Mouse (Mus musculus) heart, postnatal 25 days (tissue): ENCODE measurements around the gene Crb3. TPM values are rescaled to one million over a fixed set of nuclear protein-coding genes. Genes with fewer than 3 reads are reported as not detected.

Experiments used
- DNase-seq: peaks from one replicate; pipeline ENCODE4 v3.0.0; 2022; ENCODE audit warnings: low spot score
- intact Hi-C: fragments of 180-260 bp; cut with DNase I; formaldehyde crosslinking; loops from one replicate; pipeline ENCODE4 v1.15.1; 2025
- total RNA-seq, 2 experiments: library from RNA; stranded (reverse); gene quantifications; 2 replicates each; pipeline ENCODE4 v1.2.3; 2021

Gene Crb3
- total RNA-seq, 2 experiments from 2014 or later = 0.78 TPM; not detected in 1

GRCm38 (mm10) chr17:57099629-57100325 lies 40.9 kb downstream of the Crb3 start:
- DNase-seq = no peak
- intact Hi-C loops = loop anchor here (5.0 kb wide), 2 partner anchors 102 to 178 kb away; partner anchors contain the start of genes Alkbh7 and Vav1

- no peak for DNase-seq
- intact Hi-C loops = no loop called here
These were observed 43.4 kb downstream of the Crb3 start for GRCm38 (mm10) chr17:57102276-57102675.

- no peak for DNase-seq
These were observed 45.6 kb downstream of the Crb3 start for GRCm38 (mm10) chr17:57104496-57104895.

GRCm38 (mm10) chr17:57105181-57106034 lies 46.5 kb downstream of the Crb3 start, which contains the start of gene Tnfsf9:
TSS of gene Tnfsf9 (plus strand) at chr17:57105325.
- intact Hi-C loops = no loop called here

More at GRCm38 (mm10) chr17:57104496-57104895, 45.6 kb downstream of the Crb3 start:
- intact Hi-C loops = no loop called here

GRCm38 (mm10) chr17:57106035-57106368 lies 47.1 kb downstream of the Crb3 start:
- DNase-seq = no peak
- intact Hi-C loops = no loop called here

More at GRCm38 (mm10) chr17:57105181-57106034, 46.5 kb downstream of the Crb3 start, which contains the start of gene Tnfsf9:
- DNase-seq = no peak

- intact Hi-C loops = no loop called here
- DNase-seq = no peak
These were observed 48.2 kb downstream of the Crb3 start for GRCm38 (mm10) chr17:57107064-57107463.

- intact Hi-C loops = no loop called here
These were observed 49.2 kb downstream of the Crb3 start for GRCm38 (mm10) chr17:57108040-57108665.

GRCm38 (mm10) chr17:57108666-57109171 lies 49.8 kb downstream of the Crb3 start:
- no peak for DNase-seq
- intact Hi-C loops = no loop called here

More at GRCm38 (mm10) chr17:57108040-57108665, 49.2 kb downstream of the Crb3 start:
- no peak for DNase-seq

- intact Hi-C loops = no loop called here
- no peak for DNase-seq
These were observed 51.1 kb downstream of the Crb3 start for GRCm38 (mm10) chr17:57110005-57110404.

- intact Hi-C loops = no loop called here
- no peak for DNase-seq
These were observed 54.0 kb downstream of the Crb3 start for GRCm38 (mm10) chr17:57112768-57113474.

Other genes with a start within 250 kb of the Crb3 start
- gene Rfx2, start 228.1 kb upstream of the Crb3 start, total RNA-seq = 1 to 10 TPM; 3.2 to 4.6 TPM
- gene Acsbg2, start 184.7 kb upstream of the Crb3 start, total RNA-seq = not detected
- not detected for gene 1700061G19Rik, start 183.6 kb upstream of the Crb3 start, total RNA-seq
- 10 to 100 TPM; 21.6 to 21.8 TPM for gene Mllt1, start 123.7 kb upstream of the Crb3 start, total RNA-seq
- gene Acer1, start 77.0 kb upstream of the Crb3 start, total RNA-seq = not detected
- gene Clpp, start 68.8 kb upstream of the Crb3 start, total RNA-seq = 10 to 100 TPM; 73.4 TPM
- 10 to 100 TPM; 65.4 to 77.8 TPM for gene Alkbh7, start 61.8 kb upstream of the Crb3 start, total RNA-seq
- gene Pspn, start 59.1 kb upstream of the Crb3 start, total RNA-seq = not detected
- gene Gtf2f1, start 47.8 kb upstream of the Crb3 start, total RNA-seq = 10 to 100 TPM; 20.4 to 22.7 TPM
- not detected for gene Gm17949, start 47.6 kb upstream of the Crb3 start, total RNA-seq
- gene Khsrp, start 27.6 kb upstream of the Crb3 start, total RNA-seq = 10 to 100 TPM; 44.8 to 44.9 TPM
- not detected for gene Slc25a41, start 17.5 kb upstream of the Crb3 start, total RNA-seq
- gene Slc25a23, start 758 bp downstream of the Crb3 start, total RNA-seq = 10 to 100 TPM; 65.1 to 75.0 TPM
- 1 to 10 TPM in 1 of 2 experiments, under 1 TPM in 1; 0.96 to 2.1 TPM for gene Dennd1c, start 19.4 kb downstream of the Crb3 start, total RNA-seq
- gene Tubb4a, start 28.7 kb downstream of the Crb3 start, total RNA-seq = 1 to 10 TPM; 3.2 to 3.3 TPM
- under 1 TPM; 0.28 to 0.57 TPM for gene Tnfsf9, start 46.2 kb downstream of the Crb3 start, total RNA-seq
- not detected for gene Cd70, start 90.7 kb downstream of the Crb3 start, total RNA-seq
- not detected for gene Tnfsf14, start 135.1 kb downstream of the Crb3 start, total RNA-seq
- gene C3, start 169.0 kb downstream of the Crb3 start, total RNA-seq = 10 to 100 TPM; 47.1 to 80.7 TPM
- gene Gpr108, start 189.3 kb downstream of the Crb3 start, total RNA-seq = 10 to 100 TPM; 26.1 to 29.5 TPM
- gene Trip10, start 190.3 kb downstream of the Crb3 start, total RNA-seq = 100 to 1,000 TPM in 1 of 2 experiments, 10 to 100 TPM in 1; 90.6 to 107 TPM
- 1 to 10 TPM; 1.5 to 1.7 TPM for gene Vav1, start 220.0 kb downstream of the Crb3 start, total RNA-seq